Mouse (Mus musculus) embryonic fibroblast, embryonic 13.5 days (primary cell): ENCODE measurements around the gene Cfap97d2.

Source experiments
- CTCF ChIP-seq: IDR thresholded peaks from 2 replicates; pipeline ENCODE4 v1.5.1; 2011; ENCODE audit warnings: mild to moderate bottlenecking, control low read depth, low read length, moderate library complexity, borderline replicate concordance; ENCODE audit not compliant: insufficient read depth
- POLR2A ChIP-seq: IDR thresholded peaks from 2 replicates; pipeline ENCODE4 v1.6.1; 2011; ENCODE audit warnings: low read depth, mild to moderate bottlenecking, control low read depth, low read length, moderate library complexity

- TF ChIP-seq CTCF, result no peak
- no peak for TF ChIP-seq POLR2A
These were observed at the start of gene Cfap97d2 for GRCm38 (mm10) chr8:13705668-13706067.
